Mouse (Mus musculus) forebrain, embryonic 14.5 days (tissue): ENCODE measurements around the gene Snurf. TPM values are rescaled to one million over a fixed set of nuclear protein-coding genes. Genes with fewer than 3 reads are reported as not detected.

Source experiments
- ATAC-seq: fragments of 200-750 bp; cut with Nextera tagmentation; 2 replicates; pipeline ENCODE4 v1.8.0; 2017; ENCODE audit warnings: mild to moderate bottlenecking, moderate library complexity
- DNase-seq: peaks from one replicate; pipeline ENCODE4 v3.0.0-alpha.2; 2015; ENCODE audit warnings: low spot score
- H3K27ac ChIP-seq: fragments of 300-500 bp; sonication (generic); 2 replicates; pipeline ENCODE4 v1.5.1; 2014; ENCODE audit warnings: low read depth, mild to moderate bottlenecking, control low read depth, low read length, moderate library complexity
- H3K27me3 ChIP-seq: fragments of 300-500 bp; sonication (generic); replicated peaks from 2 replicates; pipeline ENCODE4 v1.6.1; 2014; ENCODE audit warnings: low read length, control low read depth, mixed read lengths; ENCODE audit not compliant: control insufficient read depth, insufficient read depth
- H3K36me3 ChIP-seq: fragments of 300-500 bp; sonication (generic); 2 replicates; pipeline ENCODE4 v1.6.1; 2014; ENCODE audit warnings: low read length, control low read depth; ENCODE audit not compliant: control insufficient read depth, insufficient read depth
- H3K4me1 ChIP-seq: fragments of 300-500 bp; sonication (generic); 2 replicates; pipeline ENCODE4 v1.6.1; 2014; ENCODE audit warnings: antibody characterized with exemption, low read length, control low read depth; ENCODE audit not compliant: control insufficient read depth, insufficient read depth
- H3K4me2 ChIP-seq: fragments of 300-500 bp; sonication (generic); 2 replicates; pipeline ENCODE4 v1.6.1; 2014; ENCODE audit warnings: mild to moderate bottlenecking, control low read depth, low read length
- H3K4me3 ChIP-seq: fragments of 300-500 bp; sonication (generic); 2 replicates; pipeline ENCODE4 v1.5.1; 2014; ENCODE audit warnings: low read depth, low read length, control low read depth
- H3K9ac ChIP-seq: fragments of 300-500 bp; sonication (generic); 2 replicates; pipeline ENCODE4 v1.6.1; 2014; ENCODE audit warnings: mild to moderate bottlenecking, low read length, control low read depth, moderate library complexity
- H3K9me3 ChIP-seq: fragments of 300-500 bp; sonication (generic); replicated peaks from 2 replicates; pipeline ENCODE4 v1.6.1; 2016; ENCODE audit warnings: low read length, control low read depth, mixed read lengths; ENCODE audit not compliant: control insufficient read depth
- WGBS: fragments of 180-500 bp; shearing (Covaris S2); extraction: QIAGEN DNeasy Blood & Tissue Kit; methylation state at CpG from one replicate; pipeline ENCODE4 v1.1.7; 2014; 5-methylcytosine and 5-hydroxymethylcytosine counted together
- polyA plus RNA-seq: library from polyadenylated mRNA; unstranded; fragments of >200 nt; fragmentation: Nextera tagmentation; extraction: Ambion mirVana; gene quantifications from 2 replicates; pipeline ENCODE4 v1.2.1, GENCODE M21; 2014

Gene Snurf
- polyA plus RNA-seq: 348 and 424 TPM in 2 replicates

GRCm38 (mm10) chr7:60004606-60005330 is at the start of gene Snurf, which contains the start of gene Gm38393:
Snurf (minus strand) TSS chr7:60005049.
Gm38393 (minus strand) TSS chr7:60005064.
- Histone ChIP-seq H3K4me1 (no peaks in the 10 kb centered on the region), H3K27ac (peak within 1 kb of the TSS; percentile 84), H3K9ac (peak within 1 kb of the TSS; percentile 71), H3K9me3 (peaks cover 15% of the 10 kb centered on the region), H3K4me2 (peak within 1 kb of the TSS; percentile 47), H3K27me3 (no peaks in the 10 kb centered on the region), H3K4me3 (peak within 1 kb of the TSS; percentile 54), H3K36me3 (no peaks in the 10 kb centered on the region)
- ATAC-seq (peak; percentile 70), DNase-seq (peak; percentile 83)
- WGBS: 47% methylated on average over 30 of the region's 30 CpGs

DNA sequence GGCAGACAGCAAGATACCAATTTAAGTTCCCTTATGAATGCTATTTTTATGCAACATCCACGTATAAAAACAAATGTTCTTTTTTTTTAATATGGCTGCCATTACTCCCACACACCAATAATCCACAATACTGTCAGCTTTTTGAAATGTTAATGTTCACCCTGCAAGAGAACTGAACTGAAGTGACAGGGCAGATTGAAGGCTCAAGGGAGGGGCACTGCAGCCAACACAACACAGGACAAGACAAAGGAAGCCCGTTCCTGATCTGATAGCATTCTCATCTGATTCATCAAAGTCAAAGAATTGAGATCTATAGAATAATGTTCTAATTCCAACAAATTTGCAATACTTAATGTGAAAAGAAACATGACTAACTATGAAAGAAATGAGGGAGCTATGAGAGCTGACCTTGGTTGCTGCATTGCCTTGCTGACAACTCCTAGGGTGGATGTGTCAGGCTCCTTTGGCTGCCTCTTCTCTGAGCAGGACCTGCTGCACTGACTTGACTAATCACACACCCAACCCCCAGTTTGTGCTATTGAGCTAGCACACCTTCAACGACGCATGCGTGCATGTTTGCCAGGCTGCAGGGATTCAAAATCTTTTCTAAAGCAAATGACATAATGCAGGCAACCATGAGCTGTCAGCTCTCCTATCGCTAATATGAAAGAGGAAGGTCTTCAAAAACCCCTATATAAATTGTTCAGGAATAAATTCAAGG is 42.8 kb upstream of the Snurf start:
- Histone ChIP-seq H3K9me3 (no peaks in the 10 kb centered on the region), H3K4me2 (peak overlapping the region; percentile 15; the same call in 1 of the 2 replicates), H3K4me3 (peak overlapping the region; percentile 4), H3K4me1 (no peaks in the 10 kb centered on the region), H3K27me3 (no peaks in the 10 kb centered on the region), H3K27ac (no peak overlapping the region), H3K36me3 (no peaks in the 10 kb centered on the region), H3K9ac (no peak overlapping the region)
- WGBS: 68% methylated on average over 6 of the region's 6 CpGs
- peak; percentile 78 for DNase-seq
- ATAC-seq: peak; percentile 78

GRCm38 (mm10) chr7:60013186-60013585 is 8.3 kb upstream of the Snurf start:
- Histone ChIP-seq H3K27me3 (no peaks in the 10 kb centered on the region), H3K4me1 (no peaks in the 10 kb centered on the region), H3K27ac (no peak overlapping the region), H3K9ac (no peak overlapping the region), H3K36me3 (no peaks in the 10 kb centered on the region), H3K9me3 (no peaks in the 10 kb centered on the region; the same call in 1 of the 2 replicates), H3K4me3 (no peak overlapping the region), H3K4me2 (no peak overlapping the region)
- WGBS: 72% methylated on average over 3 of the region's 3 CpGs
- DNase-seq (no peak), ATAC-seq (no peak)

DNA sequence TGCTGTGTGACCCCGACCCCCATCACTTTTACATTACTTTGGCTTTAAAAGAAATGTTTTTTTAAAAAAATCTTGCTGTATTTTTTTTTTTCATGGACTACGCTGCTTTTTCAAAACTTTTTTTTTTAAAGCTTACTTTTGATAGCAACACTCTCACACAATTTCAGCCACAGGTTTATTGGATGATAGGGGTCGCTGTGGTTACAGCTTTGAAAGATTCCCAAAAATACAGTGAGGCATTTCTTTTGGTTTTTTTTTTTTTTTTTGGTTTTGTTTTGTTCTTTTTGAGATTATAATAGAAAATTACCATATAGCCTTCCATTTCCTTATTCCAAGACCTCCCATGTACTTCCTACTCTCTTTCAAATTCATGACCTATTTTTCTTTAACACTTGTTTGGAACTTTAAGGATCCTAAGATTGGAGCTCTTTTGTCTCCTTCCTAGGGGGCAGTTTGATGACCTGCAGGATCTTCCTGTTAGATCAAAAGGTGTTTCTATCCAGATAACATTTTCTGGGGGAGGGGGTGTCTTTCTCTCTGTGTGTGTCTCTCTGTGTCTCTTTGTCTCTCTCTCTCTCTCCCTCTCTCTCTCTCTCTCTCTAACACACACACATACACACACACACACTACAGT is 3.0 kb upstream of the Snurf start:
- 38% methylated on average over 3 of the region's 3 CpGs for WGBS
- ATAC-seq (no peak), DNase-seq (peak; percentile 40)
- H3K9me3 ChIP-seq: peaks cover 13% of the 10 kb centered on the region
- no peaks in the 10 kb centered on the region for H3K36me3 ChIP-seq
- no peak overlapping the region for H3K4me2 ChIP-seq
- no peak overlapping the region for H3K27ac ChIP-seq
- H3K4me3 ChIP-seq: no peak overlapping the region
- H3K4me1 ChIP-seq: no peaks in the 10 kb centered on the region
- no peaks in the 10 kb centered on the region for H3K27me3 ChIP-seq
- no peak overlapping the region for H3K9ac ChIP-seq

GRCm38 (mm10) chr7:60006262-60006661 is 1.4 kb upstream of the Snurf start:
- H3K27ac ChIP-seq: no peak overlapping the region
- no peak for ATAC-seq
- H3K4me1 ChIP-seq: no peaks in the 10 kb centered on the region
- no peak overlapping the region for H3K4me2 ChIP-seq
- 44% methylated on average over 2 of the region's 2 CpGs for WGBS
- H3K9ac ChIP-seq: no peak overlapping the region
- no peak for DNase-seq
- H3K4me3 ChIP-seq: no peak overlapping the region
- H3K27me3 ChIP-seq: no peaks in the 10 kb centered on the region
- H3K36me3 ChIP-seq: no peaks in the 10 kb centered on the region
- H3K9me3 ChIP-seq: peaks cover 15% of the 10 kb centered on the region

DNA sequence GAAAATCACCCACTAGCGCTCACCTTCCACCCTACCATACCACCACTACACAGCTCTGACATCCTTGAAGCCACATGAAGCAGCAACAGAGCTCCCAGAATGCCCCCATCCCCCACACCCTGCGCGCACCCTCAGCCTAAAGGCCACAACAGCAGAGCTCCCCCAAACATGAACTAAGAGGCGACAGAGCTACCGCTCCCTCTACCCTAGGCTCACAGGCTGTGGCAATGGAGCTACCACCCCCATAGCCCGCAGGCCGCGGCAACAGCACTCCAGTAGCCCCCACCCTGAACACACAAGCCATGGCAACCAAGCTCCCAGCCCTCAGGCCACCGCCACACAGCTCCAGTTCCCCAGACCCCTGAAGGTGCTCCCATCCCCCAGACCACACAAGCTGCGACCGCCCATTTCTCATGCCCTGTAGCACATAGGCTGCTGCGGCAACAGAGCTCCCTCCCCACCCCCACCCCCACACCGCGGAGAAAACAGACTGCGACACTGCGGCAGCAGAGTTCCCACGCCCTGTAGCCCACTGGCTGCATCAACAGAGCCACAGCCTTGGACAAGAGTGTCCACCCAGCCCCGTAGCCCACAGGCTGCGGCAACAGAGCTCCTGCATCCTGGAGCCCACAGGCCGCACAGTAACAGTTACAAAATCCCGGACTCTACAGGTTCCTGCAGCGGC is 786 bp downstream of the Snurf start:
- H3K36me3 ChIP-seq: no peaks in the 10 kb centered on the region
- ATAC-seq (peak; percentile 84), DNase-seq (peak; percentile 71)
- peak overlapping the region; percentile 47 for H3K4me2 ChIP-seq
- H3K4me3 ChIP-seq: peak overlapping the region; percentile 54
- H3K9ac ChIP-seq: peak overlapping the region; percentile 71
- no peaks in the 10 kb centered on the region for H3K4me1 ChIP-seq
- H3K9me3 ChIP-seq: peaks cover 15% of the 10 kb centered on the region
- H3K27me3 ChIP-seq: no peaks in the 10 kb centered on the region
- peak overlapping the region; percentile 84 for H3K27ac ChIP-seq
- WGBS: 55% methylated on average over 22 of the region's 22 CpGs

GRCm38 (mm10) chr7:60003006-60003865 is 1.6 kb downstream of the Snurf start:
- H3K9me3 ChIP-seq: peaks cover 15% of the 10 kb centered on the region
- peak overlapping the region; percentile 47 for H3K4me2 ChIP-seq
- no peaks in the 10 kb centered on the region for H3K36me3 ChIP-seq
- H3K27ac ChIP-seq: peak overlapping the region; percentile 84
- peak overlapping the region; percentile 54 for H3K4me3 ChIP-seq
- ATAC-seq (peak; percentile 73), DNase-seq (peak; percentile 85)
- H3K9ac ChIP-seq: peak overlapping the region; percentile 71
- no peaks in the 10 kb centered on the region for H3K27me3 ChIP-seq
- WGBS: 49% methylated on average over 12 of the region's 12 CpGs
- H3K4me1 ChIP-seq: no peaks in the 10 kb centered on the region

DNA sequence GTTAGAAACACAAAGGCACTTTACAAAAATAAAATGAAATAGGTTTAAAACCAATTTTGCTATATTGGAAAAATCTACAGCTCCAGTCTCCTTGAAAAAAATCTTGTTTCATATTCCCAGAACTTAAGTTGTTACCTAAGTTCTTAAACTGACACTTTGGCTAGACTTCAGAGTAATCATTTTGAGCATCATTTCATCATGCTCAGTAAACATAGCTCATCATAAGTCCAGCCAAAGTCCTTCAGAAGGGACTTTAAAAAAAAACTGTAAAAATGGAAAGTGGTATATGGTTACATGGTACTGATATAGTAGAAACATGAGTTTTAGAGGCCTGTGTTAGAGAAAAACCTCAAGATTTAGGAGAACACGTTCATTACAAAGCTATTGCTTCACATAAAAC is 26.2 kb downstream of the Snurf start:
- Histone ChIP-seq H3K27ac (no peak overlapping the region), H3K9ac (no peak overlapping the region), H3K4me3 (no peak overlapping the region), H3K9me3 (no peaks in the 10 kb centered on the region), H3K27me3 (no peaks in the 10 kb centered on the region), H3K4me1 (no peaks in the 10 kb centered on the region), H3K4me2 (no peak overlapping the region), H3K36me3 (peaks cover 15% of the 10 kb centered on the region)
- no peak for ATAC-seq
- WGBS: 68% methylated on average over 1 of the region's 1 CpGs
- no peak for DNase-seq
